Comparison of ENCODE assay signal across 12 mouse cellular contexts in genomic region chr8:61844992-61845391, GRCm38 (mm10).
"Had no signal": no experiment of that assay in that cellular context is flagged by ENCODE, and none has a peak within 500 bp of the region (broad histone marks: within the 10 kb centered on the region; RNA-seq: fewer than 3 reads in every experiment).

No protein-coding gene starts in this region.

- DNase-seq: kidney, adult 18-20 months; kidney, postnatal 10 days; kidney, postnatal 4 days; left cerebral cortex, postnatal 4 days; lung, adult 18-20 months; right cerebral cortex, postnatal 14 days; thymus, postnatal 4 days had no signal

- H3K27ac ChIP-seq: layer of hippocampus, adult 2 months; limb, embryonic 13.5 days; liver, embryonic 14.5 days; midbrain, embryonic 12.5 days; stomach, embryonic 15.5 days had no signal

- H3K4me2 ChIP-seq: midbrain, embryonic 12.5 days; stomach, embryonic 15.5 days had no signal

- H3K9ac ChIP-seq: limb, embryonic 13.5 days; liver, embryonic 14.5 days; midbrain, embryonic 12.5 days; stomach, embryonic 15.5 days had no signal

- H3K4me3 ChIP-seq: layer of hippocampus, adult 2 months; limb, embryonic 13.5 days; midbrain, embryonic 12.5 days; stomach, embryonic 15.5 days had no signal

- H3K9me3 ChIP-seq: midbrain, embryonic 12.5 days; stomach, embryonic 15.5 days had no signal

- H3K36me3 ChIP-seq: limb, embryonic 13.5 days; midbrain, embryonic 12.5 days; stomach, embryonic 15.5 days had no signal

- H3K27me3 ChIP-seq: limb, embryonic 13.5 days; midbrain, embryonic 12.5 days; stomach, embryonic 15.5 days had no signal
